Mouse (Mus musculus) G1E (cell line): ENCODE data around the gene Cks2.

Experiments
- CTCF ChIP-seq: IDR thresholded peaks from 2 replicates; pipeline ENCODE4 v1.5.1; 2012; ENCODE audit warnings: low read depth, low read length, inconsistent platforms, mixed read lengths
- GATA1 ChIP-seq: IDR thresholded peaks from 2 replicates; pipeline ENCODE4 v1.6.1; 2012; ENCODE audit warnings: borderline replicate concordance, low read length, inconsistent platforms, mixed read lengths
- GATA2 ChIP-seq: IDR thresholded peaks from 2 replicates; pipeline ENCODE4 v1.6.1; 2012; ENCODE audit warnings: low read depth, low read length, inconsistent platforms, borderline replicate concordance
- TAL1 ChIP-seq: conservative IDR thresholded peaks from 2 replicates; pipeline ENCODE4 v1.6.1; 2012; ENCODE audit warnings: low read depth, low read length, inconsistent platforms, mixed read lengths

DNA sequence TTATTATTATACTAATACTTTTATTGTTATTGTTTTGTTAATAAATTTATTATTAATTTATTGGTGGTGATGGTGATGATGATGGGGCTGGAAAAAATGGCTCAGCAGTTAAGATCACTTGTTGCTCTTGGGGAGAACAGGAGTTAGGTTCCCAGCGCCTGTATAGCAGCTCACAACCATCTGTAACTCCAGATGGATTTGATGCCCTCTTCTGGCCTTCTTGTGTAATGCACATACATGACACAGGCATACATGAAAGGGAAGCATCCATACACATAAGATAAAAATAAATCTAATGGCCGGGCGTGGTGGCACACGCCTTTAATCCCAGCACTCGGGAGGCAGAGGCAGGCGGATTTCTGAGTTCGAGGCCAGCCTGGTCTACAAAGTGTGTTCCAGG, 35.8 kb upstream of the Cks2 start:
- TF ChIP-seq CTCF: no peak
- no peak for TF ChIP-seq GATA1
- no peak for TF ChIP-seq GATA2
- no peak for TF ChIP-seq TAL1
